Mouse (Mus musculus) myocyte (in vitro differentiated cells): ENCODE results near the gene Ttc28.

ENCODE experiments used
- E2F4 ChIP-seq: IDR thresholded peaks from one replicate; pipeline ENCODE4 v1.6.1; 2011; ENCODE audit warnings: mild to moderate bottlenecking, control low read depth, moderate library complexity; ENCODE audit not compliant: insufficient read depth
- MYOD1 ChIP-seq, 3 experiments: IDR thresholded peaks; one replicate each; pipeline ENCODE4 v1.6.1; 2011; ENCODE audit warnings: control low read depth in 2 of 3, low read depth in 2 of 3, mild to moderate bottlenecking in 2 of 3, moderate library complexity in 1 of 3; ENCODE audit not compliant: insufficient read length in 2 of 3, control insufficient read depth in 1 of 3
- POLR2A ChIP-seq: IDR thresholded peaks from one replicate; pipeline ENCODE4 v1.6.1; 2011; ENCODE audit warnings: low read depth, mild to moderate bottlenecking, control low read depth, moderate library complexity; ENCODE audit not compliant: insufficient read length
- REST ChIP-seq: IDR thresholded peaks from one replicate; pipeline ENCODE4 v1.6.1; 2011; ENCODE audit warnings: mild to moderate bottlenecking, control low read depth, moderate library complexity; ENCODE audit not compliant: insufficient read depth, insufficient read length
- USF1 ChIP-seq: IDR thresholded peaks from one replicate; pipeline ENCODE4 v1.6.1; 2011; ENCODE audit warnings: low read depth, mild to moderate bottlenecking, control low read depth, moderate library complexity

DNA sequence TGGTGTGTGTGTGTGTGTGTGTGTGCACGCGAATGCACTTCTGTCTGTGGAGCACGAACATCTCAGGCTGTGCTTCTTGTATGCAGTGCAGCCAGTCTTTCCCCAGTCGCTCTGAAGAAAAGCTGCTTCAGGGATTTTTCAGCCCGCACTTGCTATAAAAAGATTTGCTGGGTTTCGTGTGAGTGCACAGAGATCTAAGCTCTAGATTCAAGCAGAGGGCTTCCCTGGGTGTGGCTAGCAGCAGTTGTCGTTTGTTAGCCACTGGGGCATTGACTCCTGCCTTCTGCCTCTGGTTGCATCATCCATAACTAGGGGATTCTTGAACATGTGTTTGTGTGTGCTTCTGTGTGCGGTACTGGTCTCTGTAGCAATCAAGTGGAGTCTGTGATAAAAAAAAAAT is 175.9 kb downstream of the Ttc28 start:
- TF ChIP-seq MYOD1 (IDR thresholded peaks at IDR 0.05; ENCODE audit: control insufficient read depth in 1 of 3, insufficient read length in 2 of 3, low read depth in 2 of 3) (peak; percentile 45 to 89 (median 63)), USF1 (no peak), POLR2A (no peak), E2F4 (no peak), REST (no peak)
